Mouse (Mus musculus): ENCODE results near the gene Sept12.

DNA sequence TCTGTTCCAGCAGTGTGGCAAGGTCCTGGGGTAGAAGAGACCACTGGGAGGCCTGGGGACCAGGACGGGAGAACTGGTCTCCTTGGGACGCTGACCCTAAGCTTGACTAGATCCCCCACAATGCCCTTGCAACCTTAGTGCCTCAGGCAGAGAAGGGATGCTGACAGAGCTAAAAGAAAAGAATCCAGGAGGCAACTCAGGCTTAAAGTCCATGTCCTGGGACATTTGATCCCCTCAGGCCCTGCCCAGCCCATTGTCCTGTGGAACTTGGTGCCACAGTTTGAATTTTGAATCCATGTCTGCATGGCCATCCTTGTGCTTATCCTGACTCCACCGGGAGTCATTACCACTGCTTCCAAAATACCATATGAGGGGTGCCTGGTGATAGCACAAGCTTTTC lies 51.5 kb downstream of the Sept12 start:
- TF ChIP-seq GATA1 (IDR thresholded peaks at IDR 0.05; ENCODE audit: low read length), result no peak
- no peak for TF ChIP-seq TAL1 (IDR thresholded peaks at IDR 0.05; ENCODE audit: low read length)
